Mouse (Mus musculus) brain, embryonic 14.5 days (tissue): Measurements from ENCODE around the gene Top2a.

Experiments
- CTCF ChIP-seq: fragments of 200-500 bp; IDR thresholded peaks from 2 replicates; pipeline ENCODE4 v1.5.1; 2012; ENCODE audit warnings: inconsistent platforms, mild to moderate bottlenecking, moderate library complexity, borderline replicate concordance; ENCODE audit not compliant: insufficient read depth, insufficient read length; ENCODE audit errors: extremely low read depth
- POLR2A ChIP-seq: fragments of 200-500 bp; IDR thresholded peaks from 2 replicates; pipeline ENCODE4 v1.6.1; 2012; ENCODE audit warnings: mild to moderate bottlenecking, inconsistent platforms, borderline replicate concordance; ENCODE audit not compliant: poor library complexity, insufficient read depth, insufficient read length, severe bottlenecking; ENCODE audit errors: extremely low read depth

GRCm38 (mm10) chr11:99010706-99011105, 13.3 kb downstream of the Top2a start:
- TF ChIP-seq CTCF, result no peak
- no peak for TF ChIP-seq POLR2A
